Mouse (Mus musculus): Measurements from ENCODE around the gene Mlph. TPM values are rescaled to one million over a fixed set of nuclear protein-coding genes. Genes with fewer than 3 reads are reported as not detected.

The Mlph gene
- total and polyA plus RNA-seq, 3 experiments: not detected

DNA sequence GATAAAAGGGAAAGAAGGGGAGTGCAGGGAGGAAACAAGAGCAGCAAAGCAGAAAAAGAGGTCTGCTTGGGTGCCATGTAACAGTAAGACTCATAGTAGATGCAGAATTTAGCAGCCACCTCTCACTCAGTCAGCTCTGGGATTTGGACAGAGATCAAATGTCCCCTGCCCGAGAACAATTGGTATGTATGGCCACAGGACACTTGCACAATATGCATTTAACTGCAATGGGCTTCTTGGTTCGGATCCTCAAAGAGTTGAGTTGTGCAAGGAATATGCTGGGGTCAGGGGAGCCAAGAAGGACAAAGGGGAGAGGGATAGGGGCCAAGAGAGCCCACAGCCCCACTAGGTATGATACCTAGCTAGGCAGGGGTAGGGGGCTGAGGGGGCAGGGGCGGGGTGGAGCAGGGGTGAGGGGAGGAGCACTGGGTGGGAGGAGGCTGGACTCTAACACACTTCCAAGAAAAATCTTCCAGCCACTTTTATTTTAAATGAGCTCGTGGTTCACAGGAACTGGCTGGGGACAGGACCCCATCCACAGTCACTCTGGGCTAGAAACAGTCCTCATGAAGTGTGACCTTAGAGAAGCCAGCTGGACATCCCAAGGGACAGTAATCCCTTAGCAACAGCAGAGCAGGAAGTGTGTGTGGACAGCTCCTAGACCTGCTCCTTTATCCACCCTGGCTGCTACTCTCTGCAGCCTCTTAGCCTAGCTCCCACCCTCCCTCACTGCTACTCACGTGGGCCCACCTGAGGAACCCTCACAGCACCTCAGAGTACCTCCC, 38.2 kb upstream of the Mlph start:
- no peak for DNase-seq (ENCODE audit: low read depth, low spot score)
- H3K27me3 ChIP-seq (ENCODE audit: control insufficient read depth in 1 of 2, insufficient read depth in 2 of 2, low read length in 2 of 2): no peaks in the 10 kb centered on the region; a peak in 1 of 4 replicates
- H3K9ac ChIP-seq (ENCODE audit: control insufficient read depth, low read depth, low read length, poor library complexity, severe bottlenecking): no peak overlapping the region
- TF ChIP-seq TCF12 (IDR thresholded peaks at IDR 0.05; ENCODE audit: low read depth, low read length) (no peak), NRF1 (IDR thresholded peaks at IDR 0.05; ENCODE audit: insufficient read depth, low read depth, low read length, poor library complexity, severe bottlenecking) (no peak), UBTF (IDR thresholded peaks at IDR 0.05; ENCODE audit: borderline replicate concordance, insufficient read depth, low read depth, low read length) (no peak), MXI1 (IDR thresholded peaks at IDR 0.05; ENCODE audit: low read depth, low read length) (no peak), RCOR1 (IDR thresholded peaks at IDR 0.05; ENCODE audit: low read depth, low read length) (no peak), CTCF (IDR thresholded peaks at IDR 0.05 in 2 of 3, conservative IDR thresholded peaks at IDR 0.05 in 1 of 3; ENCODE audit: control insufficient read depth in 1 of 3, insufficient read depth in 1 of 3, low read depth in 2 of 3, low read length in 3 of 3, poor library complexity in 1 of 3, severe bottlenecking in 1 of 3) (no peak), ZC3H11A (IDR thresholded peaks at IDR 0.05; ENCODE audit: low read depth, low read length) (no peak), ZKSCAN1 (IDR thresholded peaks at IDR 0.05; ENCODE audit: low read depth, low read length) (no peak), EP300 (IDR thresholded peaks at IDR 0.05; ENCODE audit: low read depth in 1 of 2, low read length in 2 of 2) (no peak), MYC (IDR thresholded peaks at IDR 0.05; ENCODE audit: low read depth, low read length) (no peak), ELF1 (IDR thresholded peaks at IDR 0.05; ENCODE audit: low read depth, low read length) (no peak), USF2 (IDR thresholded peaks at IDR 0.05; ENCODE audit: borderline replicate concordance in 1 of 2, insufficient read depth in 1 of 2, low read depth in 1 of 2, low read length in 2 of 2) (no peak), ETS1 (IDR thresholded peaks at IDR 0.05; ENCODE audit: low read depth, low read length) (no peak), JUND (IDR thresholded peaks at IDR 0.05; ENCODE audit: low read depth, low read length) (no peak), POLR2AphosphoS5 (IDR thresholded peaks at IDR 0.05; ENCODE audit: borderline replicate concordance, low read depth, low read length) (no peak), ZNF384 (IDR thresholded peaks at IDR 0.05; ENCODE audit: low read depth, low read length) (no peak), MAFK (IDR thresholded peaks at IDR 0.05; ENCODE audit: borderline replicate concordance, low read depth, low read length) (no peak), POLR2A (IDR thresholded peaks at IDR 0.05; ENCODE audit: control insufficient read depth in 1 of 2, insufficient read depth in 1 of 2, low read depth in 1 of 2, low read length in 2 of 2, poor library complexity in 1 of 2) (no peak)
- H3K36me3 ChIP-seq (ENCODE audit: control insufficient read depth in 1 of 2, insufficient read depth in 2 of 2, low read length in 2 of 2): no peaks in the 10 kb centered on the region
- H3K4me3 ChIP-seq (ENCODE audit: control insufficient read depth in 1 of 2, insufficient read depth in 1 of 2, low read depth in 2 of 2, low read length in 2 of 2): no peak overlapping the region
- H3K9me3 ChIP-seq (replicated peaks; ENCODE audit: insufficient read depth, low read length): no peaks in the 10 kb centered on the region
- H3K4me1 ChIP-seq (ENCODE audit: control insufficient read depth in 1 of 2, insufficient read depth in 2 of 2, low read length in 2 of 2): no peaks in the 10 kb centered on the region
- H3K27ac ChIP-seq (ENCODE audit: control insufficient read depth, low read depth, low read length): no peak overlapping the region
- no peaks in the 10 kb centered on the region for H3K79me2 ChIP-seq (ENCODE audit: control insufficient read depth, insufficient read depth, low read length, poor library complexity)

Data from MEL (cell line).